Mouse (Mus musculus) forebrain, embryonic 10.5 days (tissue): ENCODE measurements at regions not wholly inside any gene's neighbourhood (a gene's known extent, or its start where the extent isn't known, plus 50 kb on each side); places are given as distances from the start of the nearest gene placed in this dataset.
"Not testable (repeated sequence)": the region's sequence is repeated elsewhere in the genome, so short reads cannot be mapped to it uniquely, and the experiment has no call there.

Experiments used
- DNase-seq: peaks from one replicate; pipeline ENCODE4 v3.0.0-alpha.2; 2017; ENCODE audit warnings: low spot score; ENCODE audit errors: extremely low spot score
- H3K27ac ChIP-seq: fragments of 300-500 bp; sonication (generic); 2 replicates; pipeline ENCODE4 v1.5.1; 2016; ENCODE audit warnings: mild to moderate bottlenecking
- H3K27me3 ChIP-seq: fragments of 300-500 bp; sonication (generic); 2 replicates; pipeline ENCODE4 v1.6.1; 2016; ENCODE audit warnings: mild to moderate bottlenecking; ENCODE audit not compliant: poor library complexity, severe bottlenecking
- H3K36me3 ChIP-seq: fragments of 300-500 bp; sonication (generic); replicated peaks from 2 replicates; pipeline ENCODE4 v1.6.1; 2016; ENCODE audit warnings: mild to moderate bottlenecking, moderate library complexity
- H3K4me1 ChIP-seq: fragments of 300-500 bp; sonication (generic); 2 replicates; pipeline ENCODE4 v1.6.1; 2016
- H3K4me3 ChIP-seq: fragments of 300-500 bp; sonication (generic); 2 replicates; pipeline ENCODE4 v1.5.1; 2016; ENCODE audit warnings: mild to moderate bottlenecking, moderate library complexity
- H3K9me3 ChIP-seq: fragments of 300-500 bp; sonication (generic); 2 replicates; pipeline ENCODE4 v1.6.1; 2016; ENCODE audit warnings: mild to moderate bottlenecking, moderate library complexity
- WGBS: fragments of 180-500 bp; shearing (Covaris S2); methylation state at CpG from one replicate; pipeline ENCODE4 v1.1.7; 2016; 5-methylcytosine and 5-hydroxymethylcytosine counted together

GRCm38 (mm10) chr11:23079936-23080794, 72.8 kb downstream of the Fam161a start:
- Histone ChIP-seq H3K9me3 (no peaks in the 10 kb centered on the region), H3K27me3 (no peaks in the 10 kb centered on the region), H3K4me1 (peaks cover 7% of the 10 kb centered on the region; the same call in 1 of the 2 replicates), H3K4me3 (no peak overlapping the region), H3K27ac (no peak overlapping the region), H3K36me3 (no peaks in the 10 kb centered on the region)
- 59% methylated on average over 3 of the region's 3 CpGs for WGBS
- no peak for DNase-seq

- 60% methylated on average over 4 of the region's 4 CpGs for WGBS
- H3K4me3 ChIP-seq = no peak overlapping the region
- no peaks in the 10 kb centered on the region for H3K36me3 ChIP-seq
- H3K9me3 ChIP-seq = no peaks in the 10 kb centered on the region
- DNase-seq = no peak
- no peak overlapping the region for H3K27ac ChIP-seq
- H3K4me1 ChIP-seq = peaks cover 7% of the 10 kb centered on the region; the same call in 1 of the 2 replicates
- no peaks in the 10 kb centered on the region for H3K27me3 ChIP-seq
Observed at GRCm38 (mm10) chr11:23081616-23082015, 74.3 kb downstream of the Fam161a start.

GRCm38 (mm10) chr11:23083811-23084210, 76.5 kb downstream of the Fam161a start:
- not testable (repeated sequence) for H3K4me3 ChIP-seq, H3K36me3 ChIP-seq, H3K27me3 ChIP-seq, H3K27ac ChIP-seq, H3K4me1 ChIP-seq, DNase-seq, H3K9me3 ChIP-seq
- 93% methylated on average over 2 of the region's 2 CpGs for WGBS

- no peak overlapping the region for H3K27ac ChIP-seq
- 0 out of 2 replicates have a peak, but pooled peaks cover 5% of the 10 kb centered on the region for H3K4me1 ChIP-seq
- H3K9me3 ChIP-seq = peaks cover 6% of the 10 kb centered on the region; the same call in 1 of the 2 replicates
- no peaks in the 10 kb centered on the region for H3K27me3 ChIP-seq
- H3K4me3 ChIP-seq = no peak overlapping the region
- no peak for DNase-seq
- no peaks in the 10 kb centered on the region for H3K36me3 ChIP-seq
- WGBS = 88% methylated on average over 5 of the region's 5 CpGs
Observed at GRCm38 (mm10) chr11:23095287-23095686, 88.0 kb downstream of the Fam161a start.

GRCm38 (mm10) chr11:23095723-23096122, 88.4 kb downstream of the Fam161a start:
- not testable (repeated sequence) for H3K4me1 ChIP-seq, H3K27me3 ChIP-seq, H3K27ac ChIP-seq, H3K36me3 ChIP-seq, DNase-seq, H3K4me3 ChIP-seq, H3K9me3 ChIP-seq
- WGBS = 62% methylated on average over 1 of the region's 1 CpGs

GRCm38 (mm10) chr11:23096451-23097222, 89.3 kb downstream of the Fam161a start:
- no peak for DNase-seq

GRCm38 (mm10) chr11:23097223-23097490, 89.8 kb downstream of the Fam161a start:
- Histone ChIP-seq H3K36me3 (no peaks in the 10 kb centered on the region), H3K4me1 (0 out of 2 replicates have a peak, but pooled peaks cover 5% of the 10 kb centered on the region), H3K27ac (no peak overlapping the region), H3K4me3 (no peak overlapping the region), H3K9me3 (peaks cover 6% of the 10 kb centered on the region; the same call in 1 of the 2 replicates), H3K27me3 (no peaks in the 10 kb centered on the region)
- 81% methylated on average over 2 of the region's 2 CpGs for WGBS
- DNase-seq = no peak

More at GRCm38 (mm10) chr11:23096451-23097222, 89.3 kb downstream of the Fam161a start:
- H3K9me3 ChIP-seq = peaks cover 6% of the 10 kb centered on the region; the same call in 1 of the 2 replicates
- no peak overlapping the region for H3K4me3 ChIP-seq
- H3K4me1 ChIP-seq = 0 out of 2 replicates have a peak, but pooled peaks cover 5% of the 10 kb centered on the region
- WGBS = 66% methylated on average over 2 of the region's 2 CpGs
- H3K27ac ChIP-seq = no peak overlapping the region
- no peaks in the 10 kb centered on the region for H3K36me3 ChIP-seq
- H3K27me3 ChIP-seq = no peaks in the 10 kb centered on the region

- no peaks in the 10 kb centered on the region for H3K27me3 ChIP-seq
- H3K27ac ChIP-seq = no peak overlapping the region
- DNase-seq = no peak
- WGBS = 86% methylated on average over 9 of the region's 9 CpGs
- H3K36me3 ChIP-seq = no peaks in the 10 kb centered on the region
- H3K9me3 ChIP-seq = peaks cover 24% of the 10 kb centered on the region
- no peak overlapping the region for H3K4me3 ChIP-seq
- no peaks in the 10 kb centered on the region for H3K4me1 ChIP-seq
Observed at GRCm38 (mm10) chr11:23114636-23115035, 107.3 kb downstream of the Fam161a start.

- WGBS = 89% methylated on average over 11 of the region's 11 CpGs
- Histone ChIP-seq H3K4me3 (no peak overlapping the region), H3K4me1 (peaks cover 10% of the 10 kb centered on the region), H3K27ac (no peak overlapping the region), H3K36me3 (no peaks in the 10 kb centered on the region), H3K27me3 (no peaks in the 10 kb centered on the region), H3K9me3 (no peaks in the 10 kb centered on the region)
- no peak for DNase-seq
Observed at GRCm38 (mm10) chr11:23120533-23121210, 113.3 kb downstream of the Fam161a start.

- Histone ChIP-seq H3K4me1 (peaks cover 10% of the 10 kb centered on the region), H3K27me3 (no peaks in the 10 kb centered on the region)
- WGBS = 3% methylated on average over 24 of the region's 25 CpGs
Observed at GRCm38 (mm10) chr11:23124198-23124951, 117.0 kb downstream of the Fam161a start.

GRCm38 (mm10) chr11:23131122-23131521, 123.8 kb downstream of the Fam161a start:
- no peak for DNase-seq
- H3K36me3 ChIP-seq = no peaks in the 10 kb centered on the region
- no peaks in the 10 kb centered on the region for H3K4me1 ChIP-seq
- no peak overlapping the region for H3K27ac ChIP-seq
- no peaks in the 10 kb centered on the region for H3K9me3 ChIP-seq
- H3K4me3 ChIP-seq = no peak overlapping the region
- H3K27me3 ChIP-seq = no peaks in the 10 kb centered on the region
- WGBS = 61% methylated on average over 1 of the region's 1 CpGs

More at GRCm38 (mm10) chr11:23124198-23124951, 117.0 kb downstream of the Fam161a start:
- Histone ChIP-seq H3K9me3 (no peaks in the 10 kb centered on the region), H3K27ac (no peak overlapping the region), H3K36me3 (no peaks in the 10 kb centered on the region), H3K4me3 (peak overlapping the region; percentile 52)
- peak; percentile 82 for DNase-seq

GRCm38 (mm10) chr11:23131632-23132031, 124.2 kb upstream of the Xpo1 start:
- H3K9me3 ChIP-seq = no peaks in the 10 kb centered on the region
- no peak overlapping the region for H3K27ac ChIP-seq
- H3K27me3 ChIP-seq = no peaks in the 10 kb centered on the region
- DNase-seq = no peak
- H3K4me3 ChIP-seq = no peak overlapping the region
- H3K36me3 ChIP-seq = no peaks in the 10 kb centered on the region
- H3K4me1 ChIP-seq = no peaks in the 10 kb centered on the region
- 69% methylated on average over 1 of the region's 1 CpGs for whole genome bisulfite sequencing
